Comparison of ENCODE assay signal across 8 mouse cellular contexts in genomic region chr17:88441432-88442174, GRCm38 (mm10). TPM values are rescaled to one million over a fixed set of nuclear protein-coding genes. Genes with fewer than 3 reads are reported as not detected.
DNase-seq lines count a peak whose midpoint lies in the region; ATAC-seq and TF ChIP-seq lines count a peak whose summit lies in the region.

No protein-coding gene starts in this region.

- intact Hi-C loops in gastrocnemius, adult 2 months (cut with DNase I) = loop anchor here (5.0 kb wide), 4 partner anchors 66 to 184 kb away; no protein-coding TSS in a partner anchor

- H3K27ac ChIP-seq in gastrocnemius, adult 2 months = peak overlapping the region; percentile 97
- peak overlapping the region; percentile 94 for H3K27ac ChIP-seq in hindbrain, postnatal 0 days

- peak overlapping the region; percentile 92 for H3K4me3 ChIP-seq in gastrocnemius, adult 2 months
- H3K4me3 ChIP-seq in hindbrain, postnatal 0 days (ENCODE audit: low read length) = peak overlapping the region; percentile 96
- peak overlapping the region; percentile 94 for H3K4me3 ChIP-seq in megakaryocyte, embryonic 14.5 days (replicated peaks)

- H3K36me3 ChIP-seq in hindbrain, postnatal 0 days (ENCODE audit: insufficient read depth, low read length) = no peaks in the 10 kb centered on the region
- H3K36me3 ChIP-seq in megakaryocyte, embryonic 14.5 days (replicated peaks; ENCODE audit: low read length) = no peaks in the 10 kb centered on the region

- no peaks in the 10 kb centered on the region for H3K4me1 ChIP-seq in hindbrain, postnatal 0 days (ENCODE audit: insufficient read depth, low read length)
- peaks cover 15% of the 10 kb centered on the region for H3K4me1 ChIP-seq in megakaryocyte, embryonic 14.5 days

- WGBS in hindbrain, postnatal 0 days = under 1% methylated on average over 44 of the region's 48 CpGs

- H3K9ac ChIP-seq in hindbrain, postnatal 0 days (replicated peaks; ENCODE audit: low read length) = peak overlapping the region; percentile 92

- H3K9me3 ChIP-seq in hindbrain, postnatal 0 days (ENCODE audit: low read length) = no peaks in the 10 kb centered on the region
- H3K9me3 ChIP-seq in megakaryocyte, embryonic 14.5 days = peaks cover 6% of the 10 kb centered on the region

- H3K27me3 ChIP-seq in hindbrain, postnatal 0 days (ENCODE audit: insufficient read depth, low read length) = no peaks in the 10 kb centered on the region
- no peaks in the 10 kb centered on the region for H3K27me3 ChIP-seq in megakaryocyte, embryonic 14.5 days (replicated peaks)

- peak; percentile 73 for DNase-seq in WW6 (ENCODE audit: low read depth, low spot score)
- DNase-seq in cerebellum, postnatal 36 days = peak; percentile 71 to 75
- peak; percentile 79 for DNase-seq in gastrocnemius, adult 2 months
- DNase-seq in hindbrain, postnatal 0 days (ENCODE audit: low spot score) = peak; percentile 88
- DNase-seq in left cerebral cortex, adult 8-10 months (ENCODE audit: low spot score in 2 of 2) = peak; percentile 25 to 32
- DNase-seq in right cerebral cortex, postnatal 25 days = peak; percentile 49
- DNase-seq in yolk sac, embryonic 10.5 days (ENCODE audit: low spot score) = peak; percentile 88

- peak; percentile 56 for ATAC-seq in hindbrain, postnatal 0 days

- no peak for TF ChIP-seq CTCF in gastrocnemius, adult 2 months (IDR thresholded peaks at IDR 0.05)
- TF ChIP-seq CTCF in hindbrain, postnatal 0 days (IDR thresholded peaks at IDR 0.05; ENCODE audit: low read depth) = 0 out of 2 replicates have a peak, but pooled peaks have one; percentile 11

- H3K4me2 ChIP-seq in hindbrain, postnatal 0 days (ENCODE audit: low read depth, low read length) = peak overlapping the region; percentile 83

RNA-seq across cellular contexts. Expression of gene Foxn2, which starts 1.1 kb away (rescaled TPM):
- total RNA-seq in gastrocnemius, adult 2 months (2021) = 10 to 100 TPM; 10.6 to 12.9 TPM
- 12.5 and 17.1 TPM in 2 replicates for total RNA-seq in hindbrain, postnatal 0 days (2014; rRNA removed)
- 8.0 and 9.1 TPM in 2 replicates for polyA plus RNA-seq in hindbrain, postnatal 0 days (2015; fragmentation: Nextera tagmentation; extraction: Ambion mirVana)
- total RNA-seq in left cerebral cortex, adult 8-10 months (2022) = 10 to 100 TPM; 16.3 to 18.8 (median 17.6) TPM
- 2.6 TPM in 1 of 2 replicates, not detected in the other for polyA plus RNA-seq in megakaryocyte, embryonic 14.5 days (2012; ENCODE audit: insufficient read depth, low replicate concordance)

Comparison
In these comparisons a context has a peak if more than half of its experiments do, and no peak if none do; other contexts are left out.
1. Peak in every context shown above with its lines: DNase-seq, ATAC-seq, H3K4me3 ChIP-seq and H3K27ac ChIP-seq.
2. DNase-seq: peak in every context shown above with its lines; median percentile 88 in hindbrain, postnatal 0 days; 88 in yolk sac, embryonic 10.5 days; 79 in gastrocnemius, adult 2 months; 73 in WW6; 73 in cerebellum, postnatal 36 days; 49 in right cerebral cortex, postnatal 25 days; 28 in left cerebral cortex, adult 8-10 months.